ENCODE assay signal across 16 mouse cellular contexts in genomic region chr10:13108847-13109246, GRCm38 (mm10). TPM values are rescaled to one million over a fixed set of nuclear protein-coding genes. Genes with fewer than 3 reads are reported as not detected.
DNase-seq lines count a peak whose midpoint lies in the region; ATAC-seq lines count a peak whose summit lies in the region.
"Had no signal": no experiment of that assay in that cellular context is flagged by ENCODE, and none has a peak within 500 bp of the region (broad histone marks: within the 10 kb centered on the region; RNA-seq: fewer than 3 reads in every experiment).

No protein-coding gene starts in this region.

- H3K4me2 ChIP-seq in kidney, embryonic 16.5 days (replicated peaks; ENCODE audit: low read depth, low read length): no peak overlapping the region
- no peak overlapping the region for H3K4me2 ChIP-seq in limb, embryonic 13.5 days (replicated peaks)
- H3K4me2 ChIP-seq: hindbrain, embryonic 15.5 days had no signal

- peak; percentile 45 for DNase-seq in heart, adult 11 months
- DNase-seq in heart, adult 8-10 months (ENCODE audit: low spot score): no peak
- DNase-seq in kidney, adult 9 months: no peak
- no peak for DNase-seq in embryonic facial prominence, embryonic 10.5 days (ENCODE audit: low spot score)
- DNase-seq in urinary bladder, postnatal 14 days (ENCODE audit: low spot score): no peak
- DNase-seq in gastrocnemius, postnatal 10 days: no peak
- DNase-seq: cerebellum, adult 9-11 months; gastrocnemius, postnatal 25 days; right cerebral cortex, adult 18-20 months had no signal

- no peak overlapping the region for H3K4me3 ChIP-seq in kidney, embryonic 16.5 days (ENCODE audit: low read length)
- no peak overlapping the region for H3K4me3 ChIP-seq in embryonic facial prominence, embryonic 10.5 days
- no peak overlapping the region for H3K4me3 ChIP-seq in limb, embryonic 13.5 days
- H3K4me3 ChIP-seq: hindbrain, embryonic 15.5 days had no signal

- no peaks in the 10 kb centered on the region for H3K9me3 ChIP-seq in kidney, embryonic 16.5 days (ENCODE audit: low read length)
- H3K9me3 ChIP-seq in embryonic facial prominence, embryonic 10.5 days: no peaks in the 10 kb centered on the region
- no peaks in the 10 kb centered on the region for H3K9me3 ChIP-seq in limb, embryonic 13.5 days
- H3K9me3 ChIP-seq: G1E; hindbrain, embryonic 15.5 days had no signal

- no peaks in the 10 kb centered on the region for H3K27me3 ChIP-seq in kidney, embryonic 16.5 days (ENCODE audit: insufficient read depth, low read length)
- H3K27me3 ChIP-seq in embryonic facial prominence, embryonic 10.5 days (replicated peaks; ENCODE audit: low read depth, poor library complexity, severe bottlenecking): no peaks in the 10 kb centered on the region
- H3K27me3 ChIP-seq in limb, embryonic 13.5 days: no peaks in the 10 kb centered on the region
- H3K27me3 ChIP-seq: hindbrain, embryonic 15.5 days had no signal

- no peaks in the 10 kb centered on the region for H3K36me3 ChIP-seq in kidney, embryonic 16.5 days (ENCODE audit: insufficient read depth, low read length)
- peaks cover 4% of the 10 kb centered on the region; the same call in 1 of the 2 replicates for H3K36me3 ChIP-seq in embryonic facial prominence, embryonic 10.5 days (replicated peaks)
- peaks cover 8% of the 10 kb centered on the region; the same call in 1 of the 2 replicates for H3K36me3 ChIP-seq in limb, embryonic 13.5 days
- H3K36me3 ChIP-seq: G1E; hindbrain, embryonic 15.5 days had no signal

- H3K4me1 ChIP-seq in kidney, embryonic 16.5 days (ENCODE audit: insufficient read depth, low read length): peaks cover 56% of the 10 kb centered on the region
- peaks cover 68% of the 10 kb centered on the region for H3K4me1 ChIP-seq in embryonic facial prominence, embryonic 10.5 days
- peaks cover 36% of the 10 kb centered on the region for H3K4me1 ChIP-seq in limb, embryonic 13.5 days

- no peak for ATAC-seq in kidney, embryonic 16.5 days (ENCODE audit: low FRiP score, low TSS enrichment)
- ATAC-seq in limb, embryonic 13.5 days (ENCODE audit: low FRiP score, low read depth): no peak
- ATAC-seq: activated CD4-positive, CD25-positive, alpha-beta regulatory T cell, adult 4 months had no signal

- WGBS in kidney, embryonic 16.5 days: 29% methylated on average over 4 of the region's 4 CpGs
- 59% methylated on average over 4 of the region's 4 CpGs for WGBS in embryonic facial prominence, embryonic 10.5 days
- WGBS in limb, embryonic 13.5 days: 53% methylated on average over 4 of the region's 4 CpGs

- no peak overlapping the region for H3K9ac ChIP-seq in kidney, embryonic 16.5 days (replicated peaks; ENCODE audit: low read length)
- no peak overlapping the region for H3K9ac ChIP-seq in limb, embryonic 13.5 days
- H3K9ac ChIP-seq: hindbrain, embryonic 15.5 days; liver, embryonic 14.5 days had no signal

- peak overlapping the region; percentile 56; the same call in 1 of the 2 replicates for H3K27ac ChIP-seq in kidney, embryonic 16.5 days (ENCODE audit: low read length)
- peak overlapping the region; percentile 68 for H3K27ac ChIP-seq in embryonic facial prominence, embryonic 10.5 days (replicated peaks)
- peak overlapping the region; percentile 83; the same call in 1 of the 2 replicates for H3K27ac ChIP-seq in limb, embryonic 13.5 days
- H3K27ac ChIP-seq: hindbrain, embryonic 15.5 days; liver, embryonic 14.5 days; macrophage had no signal

RNA-seq across cellular contexts. Expression of gene Plagl1, which starts 48.5 kb away (rescaled TPM):
- 1 to 10 TPM; 4.1 to 9.4 (median 6.5) TPM for total RNA-seq in heart, adult 8-10 months (2022)
- polyA plus RNA-seq in kidney, embryonic 16.5 days (2015; fragmentation: Nextera tagmentation; extraction: Ambion mirVana): 83.8 and 93.0 TPM in 2 replicates
- 69.6 and 77.8 TPM in 2 replicates for polyA plus RNA-seq in embryonic facial prominence, embryonic 10.5 days (2016; fragmentation: Nextera tagmentation; extraction: Ambion mirVana)
- polyA plus RNA-seq in limb, embryonic 13.5 days (2015; fragmentation: Nextera tagmentation; extraction: Ambion mirVana): 169 and 180 TPM in 2 replicates
- total RNA-seq in gastrocnemius, postnatal 10 days (2021): 100 to 1,000 TPM; 121 to 155 TPM
